ENCODE assay signal across 17 mouse cellular contexts in the genomic region with DNA sequence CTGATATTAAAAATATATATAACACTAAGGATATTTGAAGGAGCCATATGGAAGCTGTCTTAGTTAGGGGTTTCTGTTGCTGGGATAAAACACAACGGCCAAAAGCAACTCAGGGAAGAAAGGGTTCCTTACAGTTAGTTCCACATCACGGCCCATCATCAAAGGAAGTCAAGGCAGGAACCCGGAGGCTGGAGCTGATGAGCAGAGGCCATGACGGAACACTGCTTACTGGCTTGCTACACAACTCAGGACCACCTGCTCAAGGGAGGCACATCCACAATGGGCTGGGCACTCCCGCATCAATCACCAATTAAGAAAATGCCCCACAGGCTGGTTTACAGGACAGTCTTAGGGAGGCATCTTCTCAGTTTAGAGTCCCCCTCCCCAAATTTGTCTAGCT.
"Had no signal": no experiment of that assay in that cellular context is flagged by ENCODE, and none has a peak within 500 bp of the region (broad histone marks: within the 10 kb centered on the region; RNA-seq: fewer than 3 reads in every experiment).

No protein-coding gene starts in this region.

- H3K27me3 ChIP-seq: lung, embryonic 15.5 days; megakaryocyte, embryonic 14.5 days; midbrain, embryonic 13.5 days; midbrain, embryonic 15.5 days; neural tube, embryonic 12.5 days; stomach, embryonic 15.5 days had no signal

- H3K4me2 ChIP-seq: lung, embryonic 15.5 days; midbrain, embryonic 11.5 days; midbrain, embryonic 13.5 days; midbrain, embryonic 15.5 days; neural tube, embryonic 12.5 days; stomach, embryonic 15.5 days had no signal

- DNase-seq: lung, adult 2 months; lung, postnatal 14 days; lung, postnatal 36 days; right cerebral cortex, postnatal 14 days; thymus, adult 2 months; thymus, postnatal 25 days; thymus, postnatal 4 days had no signal

- H3K27ac ChIP-seq: lung, embryonic 15.5 days; macrophage; midbrain, embryonic 13.5 days; midbrain, embryonic 15.5 days; neural tube, embryonic 12.5 days; stomach, embryonic 15.5 days; stomach, postnatal 0 days had no signal

- H3K4me3 ChIP-seq: lung, embryonic 15.5 days; megakaryocyte, embryonic 14.5 days; midbrain, embryonic 13.5 days; midbrain, embryonic 15.5 days; neural tube, embryonic 12.5 days; stomach, embryonic 15.5 days had no signal

- H3K9ac ChIP-seq: lung, embryonic 15.5 days; midbrain, embryonic 13.5 days; midbrain, embryonic 15.5 days; neural tube, embryonic 12.5 days; stomach, embryonic 15.5 days had no signal

- H3K36me3 ChIP-seq: lung, embryonic 15.5 days; midbrain, embryonic 13.5 days; midbrain, embryonic 15.5 days; neural tube, embryonic 12.5 days; stomach, embryonic 15.5 days had no signal

- ATAC-seq: lung, postnatal 0 days; midbrain, embryonic 13.5 days; midbrain, embryonic 15.5 days had no signal

- H3K4me1 ChIP-seq: lung, embryonic 15.5 days; megakaryocyte, embryonic 14.5 days; midbrain, embryonic 13.5 days; midbrain, embryonic 15.5 days; neural tube, embryonic 12.5 days had no signal

- H3K9me3 ChIP-seq: lung, embryonic 15.5 days; megakaryocyte, embryonic 14.5 days; midbrain, embryonic 13.5 days; midbrain, embryonic 15.5 days; neural tube, embryonic 12.5 days; stomach, embryonic 15.5 days had no signal
